Mouse (Mus musculus): Measurements from ENCODE around the gene Polr1d. TPM values are rescaled to one million over a fixed set of nuclear protein-coding genes. Genes with fewer than 3 reads are reported as not detected.

Gene Polr1d
- 10 to 100 TPM; 71.6 to 78.8 TPM for total RNA-seq (2021)
- long read RNA-seq, experiment 1, transcript Polr1d-202 (3 exons, 1,137 nt) = minor isoform, 12 of 53 reads
- long read RNA-seq, experiment 1, transcript Polr1d-201 (2 exons, 1,196 nt) = major isoform, 38 of 53 reads
- long read RNA-seq, experiment 1, partial matches to known transcripts = 1 of 53 reads
- long read RNA-seq, experiment 1, other reads (novel, unspliced or antisense) = 2 of 53 reads
- long read RNA-seq, experiment 2, transcript Polr1d-201 (2 exons, 1,196 nt) = major isoform, 38 of 53 reads
- long read RNA-seq, experiment 2, transcript Polr1d-202 (3 exons, 1,137 nt) = minor isoform, 12 of 53 reads
- long read RNA-seq, experiment 2, partial matches to known transcripts = 0 of 53 reads
- long read RNA-seq, experiment 2, other reads (novel, unspliced or antisense) = 3 of 53 reads

- no peak for DNase-seq
Measured at GRCm38 (mm10) chr5:147076799-147077165, at the start of gene Polr1d. TSS of gene Polr1d (plus strand) at chr5:147077050.

- peak in 1 of 2 experiments; percentile 70 for DNase-seq
Measured at GRCm38 (mm10) chr5:147031281-147031680, 45.6 kb upstream of the Polr1d start.

- no peak for DNase-seq
Measured at GRCm38 (mm10) chr5:147033155-147033554, 43.7 kb upstream of the Polr1d start.

GRCm38 (mm10) chr5:147034283-147034682, 42.6 kb upstream of the Polr1d start:
- DNase-seq = no peak

- no peak for DNase-seq
Measured at GRCm38 (mm10) chr5:147035301-147035700, 41.5 kb upstream of the Polr1d start.

- peak; percentile 53 to 87 for DNase-seq
Measured at GRCm38 (mm10) chr5:147036028-147036427, 40.8 kb upstream of the Polr1d start.

- no peak for DNase-seq
Measured at GRCm38 (mm10) chr5:147036661-147037060, 40.2 kb upstream of the Polr1d start.

GRCm38 (mm10) chr5:147037601-147038000, 39.2 kb upstream of the Polr1d start:
- DNase-seq = peak in 1 of 2 experiments; percentile 37

- DNase-seq = no peak
Measured at GRCm38 (mm10) chr5:147039394-147039793, 37.5 kb upstream of the Polr1d start.

GRCm38 (mm10) chr5:147041965-147042937, 34.6 kb upstream of the Polr1d start:
- no peak for DNase-seq

- no peak for DNase-seq
Measured at GRCm38 (mm10) chr5:147043240-147043844, 33.5 kb upstream of the Polr1d start.

- DNase-seq = no peak
Measured at GRCm38 (mm10) chr5:147045311-147045710, 31.5 kb upstream of the Polr1d start.

- peak in 1 of 2 experiments; percentile 40 for DNase-seq
Measured at GRCm38 (mm10) chr5:147045929-147046328, 30.9 kb upstream of the Polr1d start.

- no peak for DNase-seq
Measured at GRCm38 (mm10) chr5:147049544-147050209, 27.2 kb upstream of the Polr1d start.

- DNase-seq = no peak
Measured at GRCm38 (mm10) chr5:147050816-147051499, 25.9 kb upstream of the Polr1d start.

GRCm38 (mm10) chr5:147051500-147052308, 25.1 kb upstream of the Polr1d start:
- no peak for DNase-seq

GRCm38 (mm10) chr5:147052309-147052558, 24.6 kb upstream of the Polr1d start:
- DNase-seq = no peak

GRCm38 (mm10) chr5:147053071-147053470, 23.8 kb upstream of the Polr1d start:
- no peak for DNase-seq

GRCm38 (mm10) chr5:147053481-147053880, 23.4 kb upstream of the Polr1d start:
- DNase-seq = no peak

GRCm38 (mm10) chr5:147054328-147054727, 22.5 kb upstream of the Polr1d start:
- DNase-seq = no peak
